Mouse (Mus musculus) limb, embryonic 14.5 days (tissue): ENCODE measurements at regions not wholly inside any gene's neighbourhood (a gene's known extent, or its start where the extent isn't known, plus 50 kb on each side); places are given as distances from the start of the nearest gene placed in this dataset.

Source experiments
- ATAC-seq: fragments of 200-750 bp; cut with Nextera tagmentation; 2 replicates; pipeline ENCODE4 v1.8.0; 2017; ENCODE audit warnings: low read depth, moderate number of reproducible peaks, moderate TSS enrichment; ENCODE audit not compliant: low FRiP score
- DNase-seq: peaks from one replicate; pipeline ENCODE4 v3.0.0-alpha.2; 2015; ENCODE audit warnings: low spot score
- H3K27ac ChIP-seq: fragments of 300-500 bp; sonication (generic); replicated peaks from 2 replicates; pipeline ENCODE4 v1.5.1; 2014; ENCODE audit warnings: low read depth, mild to moderate bottlenecking, low read length, moderate library complexity, mixed read lengths
- H3K27me3 ChIP-seq: fragments of 300-500 bp; sonication (generic); 2 replicates; pipeline ENCODE4 v1.6.1; 2014; ENCODE audit warnings: low read length, mixed read lengths; ENCODE audit not compliant: control insufficient read depth, insufficient read depth
- H3K36me3 ChIP-seq: fragments of 300-500 bp; sonication (generic); 2 replicates; pipeline ENCODE4 v1.6.1; 2014; ENCODE audit warnings: mild to moderate bottlenecking, low read length, moderate library complexity, mixed read lengths; ENCODE audit not compliant: control insufficient read depth, insufficient read depth
- H3K4me1 ChIP-seq: fragments of 300-500 bp; sonication (generic); 2 replicates; pipeline ENCODE4 v1.6.1; 2014; ENCODE audit warnings: antibody characterized with exemption, low read length, mixed read lengths; ENCODE audit not compliant: control insufficient read depth, insufficient read depth
- H3K4me2 ChIP-seq: fragments of 300-500 bp; sonication (generic); replicated peaks from 2 replicates; pipeline ENCODE4 v1.6.1; 2014; ENCODE audit warnings: low read depth, mild to moderate bottlenecking, low read length, moderate library complexity; ENCODE audit not compliant: severe bottlenecking
- H3K4me3 ChIP-seq: fragments of 300-500 bp; sonication (generic); replicated peaks from 2 replicates; pipeline ENCODE4 v1.5.1; 2014; ENCODE audit warnings: low read length
- H3K9ac ChIP-seq: fragments of 300-500 bp; sonication (generic); 2 replicates; pipeline ENCODE4 v1.6.1; 2014; ENCODE audit warnings: mild to moderate bottlenecking, low read depth, low read length, moderate library complexity; ENCODE audit not compliant: severe bottlenecking
- H3K9me3 ChIP-seq: fragments of 300-500 bp; sonication (generic); 2 replicates; pipeline ENCODE4 v1.6.1; 2016; ENCODE audit warnings: low read length; ENCODE audit not compliant: control insufficient read depth
- POLR2A ChIP-seq: fragments of 200-500 bp; IDR thresholded peaks from 2 replicates; pipeline ENCODE4 v1.8.0; 2012; ENCODE audit warnings: inconsistent platforms, mild to moderate bottlenecking, moderate library complexity, borderline replicate concordance; ENCODE audit not compliant: insufficient read depth, insufficient read length; ENCODE audit errors: extremely low read depth
- WGBS: fragments of 180-500 bp; shearing (Covaris S2); extraction: QIAGEN DNeasy Blood & Tissue Kit; methylation state at CpG from one replicate; pipeline ENCODE4 v1.1.7; 2014; 5-methylcytosine and 5-hydroxymethylcytosine counted together

GRCm38 (mm10) chr4:28064935-28065334 is 748.0 kb upstream of the Epha7 start:
- ATAC-seq (no peak), DNase-seq (no peak)
- Histone ChIP-seq H3K36me3 (no peaks in the 10 kb centered on the region), H3K27me3 (no peaks in the 10 kb centered on the region), H3K27ac (no peak overlapping the region), H3K4me2 (no peak overlapping the region), H3K9ac (no peak overlapping the region), H3K4me3 (no peak overlapping the region), H3K4me1 (no peaks in the 10 kb centered on the region), H3K9me3 (no peaks in the 10 kb centered on the region)
- TF ChIP-seq POLR2A = no peak

GRCm38 (mm10) chr4:28065828-28066227 is 747.1 kb upstream of the Epha7 start:
- ATAC-seq = no peak
- WGBS = 79% methylated on average over 1 of the region's 1 CpGs
- no peaks in the 10 kb centered on the region for H3K36me3 ChIP-seq

DNA sequence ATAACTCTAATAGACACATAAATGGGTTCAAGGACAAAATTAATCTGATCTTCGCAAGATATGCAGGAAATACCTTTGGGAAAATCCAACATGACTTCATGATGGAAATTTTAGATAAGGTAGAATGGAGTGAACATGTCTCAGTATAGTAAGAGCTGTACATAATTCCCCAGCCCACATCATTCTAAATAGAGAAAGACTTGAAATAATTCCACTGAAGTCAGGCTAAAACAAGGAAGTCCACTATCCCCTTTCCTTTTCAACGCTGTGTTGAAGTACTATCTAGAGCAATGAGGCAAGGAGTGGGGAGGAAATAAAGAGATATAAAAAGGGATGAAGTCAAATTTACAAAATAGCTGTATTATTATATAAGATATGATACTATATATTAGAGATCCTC is 733.9 kb upstream of the Epha7 start:
- no peak for TF ChIP-seq POLR2A
- ATAC-seq (no peak), DNase-seq (no peak)
- no peaks in the 10 kb centered on the region for H3K9me3 ChIP-seq
- no peaks in the 10 kb centered on the region for H3K36me3 ChIP-seq
- H3K27ac ChIP-seq = no peak overlapping the region
- no peak overlapping the region for H3K9ac ChIP-seq
- WGBS = 88% methylated on average over 2 of the region's 2 CpGs
- H3K4me2 ChIP-seq = no peak overlapping the region
- no peaks in the 10 kb centered on the region for H3K4me1 ChIP-seq
- H3K4me3 ChIP-seq = no peak overlapping the region
- H3K27me3 ChIP-seq = no peaks in the 10 kb centered on the region

More at GRCm38 (mm10) chr4:28065828-28066227, 747.1 kb upstream of the Epha7 start:
- no peak overlapping the region for H3K4me3 ChIP-seq
- no peak overlapping the region for H3K9ac ChIP-seq
- TF ChIP-seq POLR2A = no peak
- no peaks in the 10 kb centered on the region for H3K9me3 ChIP-seq
- no peaks in the 10 kb centered on the region for H3K4me1 ChIP-seq
- no peak overlapping the region for H3K4me2 ChIP-seq
- H3K27me3 ChIP-seq = no peaks in the 10 kb centered on the region
- DNase-seq = no peak
- H3K27ac ChIP-seq = no peak overlapping the region

GRCm38 (mm10) chr4:28092854-28093253 is 720.1 kb upstream of the Epha7 start:
- TF ChIP-seq POLR2A = no peak
- no peaks in the 10 kb centered on the region for H3K4me1 ChIP-seq
- no peak overlapping the region for H3K4me2 ChIP-seq
- no peaks in the 10 kb centered on the region for H3K36me3 ChIP-seq
- H3K9ac ChIP-seq = no peak overlapping the region
- H3K9me3 ChIP-seq = no peaks in the 10 kb centered on the region
- no peak for ATAC-seq
- H3K27me3 ChIP-seq = no peaks in the 10 kb centered on the region
- H3K4me3 ChIP-seq = no peak overlapping the region
- no peak overlapping the region for H3K27ac ChIP-seq
- no peak for DNase-seq
- WGBS = 54% methylated on average over 3 of the region's 3 CpGs

GRCm38 (mm10) chr4:28143165-28143564 is 669.8 kb upstream of the Epha7 start:
- Histone ChIP-seq H3K27ac (no peak overlapping the region), H3K9ac (no peak overlapping the region), H3K4me2 (no peak overlapping the region), H3K9me3 (no peaks in the 10 kb centered on the region), H3K36me3 (no peaks in the 10 kb centered on the region), H3K27me3 (no peaks in the 10 kb centered on the region), H3K4me1 (no peaks in the 10 kb centered on the region), H3K4me3 (no peak overlapping the region)
- DNase-seq = no peak
- no peak for ATAC-seq
- WGBS = 81% methylated on average over 8 of the region's 8 CpGs
- no peak for TF ChIP-seq POLR2A

- no peak overlapping the region for H3K9ac ChIP-seq
- H3K4me2 ChIP-seq = no peak overlapping the region
- TF ChIP-seq POLR2A = no peak
- 70% methylated on average over 2 of the region's 2 CpGs for WGBS
- H3K4me3 ChIP-seq = no peak overlapping the region
- no peak overlapping the region for H3K27ac ChIP-seq
- no peaks in the 10 kb centered on the region for H3K36me3 ChIP-seq
- H3K27me3 ChIP-seq = no peaks in the 10 kb centered on the region
- DNase-seq = no peak
- ATAC-seq = no peak
- no peaks in the 10 kb centered on the region for H3K4me1 ChIP-seq
- H3K9me3 ChIP-seq = no peaks in the 10 kb centered on the region
Measured at GRCm38 (mm10) chr4:28155116-28155515, 657.8 kb upstream of the Epha7 start.
